Mouse (Mus musculus): Measurements from ENCODE around the gene Creb3l4.

The Creb3l4 gene

GRCm38 (mm10) chr3:90231507-90232333 is 11.6 kb downstream of the Creb3l4 start, which contains the start of gene Jtb:
Gene Jtb, plus strand, starts transcription at chr3:90231597.
- CTCF ChIA-PET = interaction anchor here (0.5 to 0.6 kb wide), 2 partner anchors 10 to 24 kb away, joined by 3 to 5 read pairs; no protein-coding TSS in a partner anchor

GRCm38 (mm10) chr3:90231075-90231474 is 12.2 kb downstream of the Creb3l4 start:
- CTCF ChIA-PET = interaction anchor here (0.7 to 1.4 kb wide), 3 partner anchors 10 to 154 kb away, joined by 3 to 4 read pairs (median 3); no protein-coding TSS in a partner anchor

- CTCF ChIA-PET = interaction anchor here (0.5 kb wide), 1 partner anchor 106 kb away, joined by 21 read pairs; no protein-coding TSS in a partner anchor
Observed at GRCm38 (mm10) chr3:90224331-90224730, 19.0 kb downstream of the Creb3l4 start.

GRCm38 (mm10) chr3:90222941-90223340 is 20.4 kb downstream of the Creb3l4 start:
- CTCF ChIA-PET = no interaction called here

- CTCF ChIA-PET = no interaction called here
Observed at GRCm38 (mm10) chr3:90222455-90222854, 20.9 kb downstream of the Creb3l4 start.

GRCm38 (mm10) chr3:90221123-90221522 is 22.2 kb downstream of the Creb3l4 start:
- CTCF ChIA-PET = interaction anchor here (0.7 to 1.1 kb wide), 2 partner anchors 9 to 46 kb away, joined by 4 to 15 read pairs; no protein-coding TSS in a partner anchor

- CTCF ChIA-PET = interaction anchor here (1.1 kb wide), 2 partner anchors 10 to 72 kb away, joined by 3 to 4 read pairs; no protein-coding TSS in a partner anchor
Observed at GRCm38 (mm10) chr3:90220531-90220951, 22.8 kb downstream of the Creb3l4 start.

- CTCF ChIA-PET = interaction anchor here (0.6 to 1.1 kb wide), 2 partner anchors 37 to 72 kb away, joined by 3 to 6 read pairs; no protein-coding TSS in a partner anchor
Observed at GRCm38 (mm10) chr3:90220088-90220487, 23.2 kb downstream of the Creb3l4 start.

- CTCF ChIA-PET = interaction anchor here (0.6 to 1.2 kb wide), 3 partner anchors 157 to 204 kb away, joined by 3 to 6 read pairs (median 4); no protein-coding TSS in a partner anchor
Observed at GRCm38 (mm10) chr3:90215825-90216380, 27.4 kb downstream of the Creb3l4 start.

GRCm38 (mm10) chr3:90213956-90214684 is 29.2 kb downstream of the Creb3l4 start:
- CTCF ChIA-PET = interaction anchor here (0.7 kb wide), 1 partner anchor 236 kb away, joined by 6 read pairs; no protein-coding TSS in a partner anchor

- CTCF ChIA-PET = interaction anchor here (0.7 kb wide), 1 partner anchor 235 kb away, joined by 6 read pairs; no protein-coding TSS in a partner anchor
Observed at GRCm38 (mm10) chr3:90213377-90213866, 29.9 kb downstream of the Creb3l4 start, which contains the start of the genes Rps27 and Rab13. Gene Rps27, minus strand, starts transcription at chr3:90213651. Gene Rab13, plus strand, starts transcription at chr3:90213695.

- CTCF ChIA-PET = no interaction called here
Observed at GRCm38 (mm10) chr3:90212723-90213122, 30.6 kb downstream of the Creb3l4 start.

GRCm38 (mm10) chr3:90211475-90212398 is 31.6 kb downstream of the Creb3l4 start:
- CTCF ChIA-PET = no interaction called here

GRCm38 (mm10) chr3:90209908-90210566 is 33.3 kb downstream of the Creb3l4 start:
- CTCF ChIA-PET = no interaction called here

- CTCF ChIA-PET = no interaction called here
Observed at GRCm38 (mm10) chr3:90208662-90209061, 34.6 kb downstream of the Creb3l4 start.

GRCm38 (mm10) chr3:90204582-90204981 is 38.7 kb downstream of the Creb3l4 start:
- CTCF ChIA-PET = no interaction called here

- CTCF ChIA-PET = no interaction called here
Observed at GRCm38 (mm10) chr3:90203619-90204018, 39.7 kb downstream of the Creb3l4 start.

- CTCF ChIA-PET = no interaction called here
Observed at GRCm38 (mm10) chr3:90202884-90203283, 40.4 kb downstream of the Creb3l4 start.

- CTCF ChIA-PET = no interaction called here
Observed at GRCm38 (mm10) chr3:90197548-90197947, 45.8 kb downstream of the Creb3l4 start.

GRCm38 (mm10) chr3:90195644-90196043 is 47.7 kb downstream of the Creb3l4 start:
- CTCF ChIA-PET = no interaction called here
